Mouse (Mus musculus): ENCODE results near the gene Mcl1. TPM values are rescaled to one million over a fixed set of nuclear protein-coding genes. Genes with fewer than 3 reads are reported as not detected.
"Not testable (repeated sequence)": the region's sequence is repeated elsewhere in the genome, so short reads cannot be mapped to it uniquely, and the experiment has no call there.

Gene Mcl1
- polyA plus RNA-seq, 1 experiment from 2014 or later: 49.0 TPM

DNA sequence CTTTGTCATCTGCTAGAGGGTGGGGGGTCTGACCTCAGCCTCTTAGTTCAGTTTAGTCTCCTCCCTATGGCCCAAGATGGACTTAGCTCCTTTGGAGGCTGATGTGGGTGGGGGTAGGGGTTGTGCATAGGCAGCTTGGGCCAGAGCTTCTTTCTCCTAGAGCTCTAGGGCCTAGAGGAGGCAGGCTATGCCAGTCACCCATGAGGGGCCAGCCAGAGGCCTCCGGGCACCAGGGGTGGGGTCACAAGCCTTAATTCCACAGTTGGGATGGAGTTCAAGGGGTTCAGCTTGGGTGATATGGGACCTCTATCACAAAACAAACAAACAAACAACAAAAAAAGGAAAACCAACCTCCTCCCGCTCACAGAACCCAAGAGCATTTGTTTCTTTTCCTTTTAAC, 27.1 kb downstream of the Mcl1 start:
- Histone ChIP-seq H3K4me2 (ENCODE audit: low read depth, low read length) (no peak overlapping the region), H3K4me3 (ENCODE audit: low read depth, low read length) (no peak overlapping the region), H3K4me1 (ENCODE audit: control insufficient read depth, insufficient read depth, low read length) (peaks cover 8% of the 10 kb centered on the region), H3K27ac (ENCODE audit: low read depth, low read length) (no peak overlapping the region), H3K27me3 (ENCODE audit: control insufficient read depth, insufficient read depth, low read length) (no peaks in the 10 kb centered on the region), H3K9me3 (ENCODE audit: control insufficient read depth, low read length) (no peaks in the 10 kb centered on the region), H3K9ac (replicated peaks; ENCODE audit: low read depth, low read length) (no peak overlapping the region), H3K36me3 (ENCODE audit: control insufficient read depth, insufficient read depth, low read length) (no peaks in the 10 kb centered on the region)
- ATAC-seq (ENCODE audit: low read depth): no peak
- WGBS: 91% methylated on average over 2 of the region's 2 CpGs

DNA sequence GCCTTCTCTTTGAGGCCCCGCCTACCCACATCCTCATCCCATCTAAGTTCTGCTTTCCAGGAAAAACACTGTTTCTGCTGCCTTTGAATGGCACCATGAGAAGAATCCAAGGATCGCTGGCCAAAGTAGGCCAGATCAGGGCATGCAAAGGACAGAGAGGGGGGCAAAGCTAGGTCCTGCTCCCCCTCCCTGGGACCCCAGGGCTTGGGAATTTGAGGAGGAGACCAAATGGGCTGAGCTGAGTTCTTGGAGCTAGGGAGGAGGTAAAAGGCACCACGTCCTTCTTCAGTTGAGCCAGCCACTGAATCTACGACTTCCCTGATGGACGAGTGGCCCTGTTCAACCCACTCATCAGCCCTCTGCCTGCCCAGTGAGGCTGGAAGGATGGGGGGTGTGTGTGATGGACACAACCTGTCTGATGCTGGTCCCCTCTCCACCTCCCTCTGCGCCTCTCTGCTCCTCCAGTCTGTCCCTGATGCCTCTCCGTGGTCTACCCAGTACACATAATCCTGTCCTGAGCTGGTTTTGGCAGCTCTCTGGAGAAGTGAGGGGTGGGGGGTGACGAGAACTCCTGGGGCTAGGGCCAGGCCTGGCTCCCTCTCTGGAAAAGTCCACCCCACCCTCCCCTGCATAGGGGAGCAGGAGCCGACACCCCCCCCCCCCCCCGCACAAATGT, 28.0 kb downstream of the Mcl1 start:
- ATAC-seq (ENCODE audit: low read depth): no peak
- no peak overlapping the region for H3K4me3 ChIP-seq (ENCODE audit: low read depth, low read length)

DNA sequence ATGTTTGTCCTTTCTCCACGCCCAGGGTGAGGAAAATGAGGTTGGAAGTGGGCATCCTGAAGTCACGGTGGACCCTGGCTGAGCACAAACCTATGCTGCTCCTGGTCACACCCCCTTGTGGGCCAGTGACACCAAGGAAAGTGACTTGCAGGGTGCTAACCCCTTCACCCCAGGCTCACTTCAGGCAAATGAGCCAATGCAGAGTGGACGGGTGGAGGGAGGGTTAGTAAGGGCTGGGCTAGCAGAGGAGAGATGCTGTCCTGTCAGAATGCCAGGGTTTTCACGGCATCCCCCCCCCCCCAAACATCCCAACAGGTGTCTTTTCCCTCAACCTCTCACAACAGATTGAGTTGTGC, 28.6 kb downstream of the Mcl1 start:
- Histone ChIP-seq H3K4me2 (ENCODE audit: low read depth, low read length) (peak overlapping the region; percentile 68), H3K9me3 (ENCODE audit: control insufficient read depth, low read length) (no peaks in the 10 kb centered on the region), H3K4me3 (ENCODE audit: low read depth, low read length) (peak overlapping the region; percentile 31), H3K9ac (replicated peaks; ENCODE audit: low read depth, low read length) (0 out of 2 replicates have a peak overlapping the region, but pooled peaks have one; percentile 25), H3K4me1 (ENCODE audit: control insufficient read depth, insufficient read depth, low read length) (peaks cover 8% of the 10 kb centered on the region), H3K36me3 (ENCODE audit: control insufficient read depth, insufficient read depth, low read length) (no peaks in the 10 kb centered on the region), H3K27ac (ENCODE audit: low read depth, low read length) (no peak overlapping the region), H3K27me3 (ENCODE audit: control insufficient read depth, insufficient read depth, low read length) (no peaks in the 10 kb centered on the region)
- ATAC-seq (ENCODE audit: low read depth): no peak
- 26% methylated on average over 4 of the region's 4 CpGs for WGBS

More for the DNA sequence above, 28.0 kb downstream of the Mcl1 start:
- no peak overlapping the region for H3K27ac ChIP-seq (ENCODE audit: low read depth, low read length)
- WGBS: 50% methylated on average over 8 of the region's 10 CpGs
- no peaks in the 10 kb centered on the region for H3K27me3 ChIP-seq (ENCODE audit: control insufficient read depth, insufficient read depth, low read length)
- 0 out of 2 replicates have a peak overlapping the region, but pooled peaks have one; percentile 7 for H3K9ac ChIP-seq (replicated peaks; ENCODE audit: low read depth, low read length)
- no peaks in the 10 kb centered on the region for H3K36me3 ChIP-seq (ENCODE audit: control insufficient read depth, insufficient read depth, low read length)
- H3K9me3 ChIP-seq (ENCODE audit: control insufficient read depth, low read length): no peaks in the 10 kb centered on the region
- peak overlapping the region; percentile 68; the same call in 1 of the 2 replicates for H3K4me2 ChIP-seq (ENCODE audit: low read depth, low read length)
- H3K4me1 ChIP-seq (ENCODE audit: control insufficient read depth, insufficient read depth, low read length): peaks cover 8% of the 10 kb centered on the region

DNA sequence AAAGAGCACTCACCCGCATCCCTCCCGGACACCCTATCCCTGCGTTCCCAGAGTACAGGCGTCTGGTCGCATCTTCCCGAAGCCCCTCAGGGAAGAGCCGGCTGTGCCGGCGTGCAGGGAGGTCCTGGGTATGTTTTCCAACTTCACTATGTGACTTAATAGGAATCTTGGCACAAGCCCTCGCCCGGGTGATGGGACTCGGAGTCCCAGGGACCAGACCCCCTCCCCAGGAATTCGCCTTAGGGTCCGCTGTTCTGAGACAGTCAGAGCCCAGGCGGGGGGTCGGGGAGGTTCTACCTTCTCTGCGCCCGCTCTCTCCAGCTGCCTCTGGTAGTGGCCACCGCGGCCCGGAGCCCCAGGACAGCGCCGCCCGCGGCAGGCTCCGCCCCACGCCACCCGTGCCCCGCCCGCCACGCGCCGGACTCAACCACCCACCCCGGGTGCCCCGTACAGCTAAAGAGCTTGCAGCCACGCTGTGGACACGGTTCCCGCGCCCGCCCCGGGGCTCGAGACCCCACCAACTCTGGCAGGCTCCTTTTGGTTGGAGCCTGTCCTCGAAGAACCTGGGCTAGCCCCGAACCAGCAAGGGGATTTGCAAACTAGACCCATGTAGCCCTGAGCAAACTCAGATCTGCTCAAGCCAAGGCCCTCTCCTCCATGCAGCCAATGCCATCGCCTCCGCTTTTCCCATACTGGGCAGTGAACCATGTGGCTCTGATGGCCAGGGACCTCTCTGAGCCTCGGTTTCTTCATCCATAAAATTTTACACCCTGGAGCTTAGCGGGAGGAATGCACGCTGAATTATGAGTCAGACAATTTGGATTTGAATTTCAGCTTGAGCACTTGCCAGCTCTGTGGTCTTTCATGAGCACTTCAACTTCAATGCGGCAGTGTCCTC, 29.2 kb downstream of the Mcl1 start, which contains the start of gene Adamtsl4:
Adamtsl4 (minus strand) TSS at position 394 of the 898 bp plus-strand sequence.
- H3K9me3 ChIP-seq (ENCODE audit: control insufficient read depth, low read length): no peaks in the 10 kb centered on the region
- peak within 1 kb of the TSS; percentile 31 for H3K4me3 ChIP-seq (ENCODE audit: low read depth, low read length)
- no peaks in the 10 kb centered on the region for H3K36me3 ChIP-seq (ENCODE audit: control insufficient read depth, insufficient read depth, low read length)
- 0 out of 2 replicates have a peak within 1 kb of the TSS, but pooled peaks have one; percentile 7 for H3K27ac ChIP-seq (ENCODE audit: low read depth, low read length)
- peak; percentile 68 for ATAC-seq (ENCODE audit: low read depth)
- 4% methylated on average over 45 of the region's 50 CpGs for WGBS
- no peaks in the 10 kb centered on the region for H3K27me3 ChIP-seq (ENCODE audit: control insufficient read depth, insufficient read depth, low read length)
- 0 out of 2 replicates have a peak within 1 kb of the TSS, but pooled peaks have one; percentile 25 for H3K9ac ChIP-seq (replicated peaks; ENCODE audit: low read depth, low read length)
- H3K4me2 ChIP-seq (ENCODE audit: low read depth, low read length): peak within 1 kb of the TSS; percentile 68
- peaks cover 8% of the 10 kb centered on the region for H3K4me1 ChIP-seq (ENCODE audit: control insufficient read depth, insufficient read depth, low read length)

DNA sequence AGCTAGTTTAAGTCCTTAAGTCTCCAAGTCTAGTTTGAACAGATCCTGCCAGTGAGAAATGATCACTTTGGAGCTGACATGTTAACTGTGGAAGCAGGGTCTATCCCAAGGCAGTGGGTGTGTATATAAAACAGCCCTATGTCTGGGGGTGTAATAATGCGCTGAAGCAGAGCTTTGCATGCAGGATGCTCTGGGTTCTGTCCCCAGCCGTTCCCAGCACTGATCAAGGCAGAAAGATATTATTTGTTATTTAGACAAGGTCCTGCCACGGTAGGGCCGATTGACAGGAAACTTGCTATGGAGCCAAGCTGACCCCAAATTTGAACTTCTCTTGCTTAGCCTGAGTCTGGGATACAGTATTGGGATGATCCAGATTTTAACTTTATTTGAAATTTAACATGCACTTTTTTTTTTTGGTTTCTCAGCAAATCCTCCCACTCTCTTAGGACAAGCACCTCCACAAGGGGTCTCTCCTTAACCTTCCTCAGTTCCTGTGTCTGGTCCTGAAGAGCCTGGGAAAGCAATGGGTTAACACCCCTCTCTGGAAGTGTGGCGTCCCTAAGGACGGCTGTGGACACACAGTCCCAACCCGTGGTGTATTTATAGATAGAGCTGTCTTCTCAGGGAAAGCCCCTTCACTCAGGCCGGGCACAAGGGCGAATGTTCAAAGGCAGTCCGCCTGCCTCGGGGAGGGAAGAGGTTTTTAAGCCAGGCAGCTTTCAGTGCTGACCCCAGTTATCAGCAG, 30.8 kb downstream of the Mcl1 start:
- no peak for ATAC-seq (ENCODE audit: low read depth)
- H3K27me3 ChIP-seq (ENCODE audit: control insufficient read depth, insufficient read depth, low read length): no peaks in the 10 kb centered on the region
- H3K4me2 ChIP-seq (ENCODE audit: low read depth, low read length): no peak overlapping the region
- peaks cover 8% of the 10 kb centered on the region for H3K4me1 ChIP-seq (ENCODE audit: control insufficient read depth, insufficient read depth, low read length)
- H3K4me3 ChIP-seq (ENCODE audit: low read depth, low read length): no peak overlapping the region
- no peaks in the 10 kb centered on the region for H3K9me3 ChIP-seq (ENCODE audit: control insufficient read depth, low read length)
- H3K36me3 ChIP-seq (ENCODE audit: control insufficient read depth, insufficient read depth, low read length): no peaks in the 10 kb centered on the region
- H3K27ac ChIP-seq (ENCODE audit: low read depth, low read length): no peak overlapping the region
- H3K9ac ChIP-seq (replicated peaks; ENCODE audit: low read depth, low read length): no peak overlapping the region
- 40% methylated on average over 11 of the region's 11 CpGs for WGBS

DNA sequence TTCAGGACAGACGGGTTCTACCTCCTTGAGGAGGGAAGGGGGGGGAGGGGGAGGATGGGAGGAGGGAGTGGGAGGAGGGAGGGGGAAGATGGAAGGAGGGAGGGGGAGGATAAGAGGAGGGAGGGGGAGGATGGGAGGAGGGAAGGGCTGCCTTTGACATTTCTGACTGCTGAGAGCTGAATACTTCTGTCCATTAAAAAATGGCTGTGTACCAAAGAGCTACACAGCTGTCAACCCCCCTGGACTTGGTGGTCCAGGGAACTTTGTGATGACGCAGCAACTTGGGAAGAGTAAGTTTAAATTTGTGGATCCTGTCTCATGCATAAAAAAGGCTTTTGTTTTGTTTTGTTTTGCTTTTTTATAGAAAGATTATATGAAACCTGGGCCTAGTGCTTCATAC, 31.4 kb downstream of the Mcl1 start:
- H3K27me3 ChIP-seq (ENCODE audit: control insufficient read depth, insufficient read depth, low read length): no peaks in the 10 kb centered on the region
- no peak overlapping the region for H3K9ac ChIP-seq (replicated peaks; ENCODE audit: low read depth, low read length)
- H3K4me3 ChIP-seq (ENCODE audit: low read depth, low read length): no peak overlapping the region
- H3K36me3 ChIP-seq (ENCODE audit: control insufficient read depth, insufficient read depth, low read length): no peaks in the 10 kb centered on the region
- no peaks in the 10 kb centered on the region for H3K9me3 ChIP-seq (ENCODE audit: control insufficient read depth, low read length)
- no peak overlapping the region for H3K27ac ChIP-seq (ENCODE audit: low read depth, low read length)
- peaks cover 8% of the 10 kb centered on the region for H3K4me1 ChIP-seq (ENCODE audit: control insufficient read depth, insufficient read depth, low read length)
- no peak overlapping the region for H3K4me2 ChIP-seq (ENCODE audit: low read depth, low read length)
- 46% methylated on average over 2 of the region's 2 CpGs for WGBS
- ATAC-seq (ENCODE audit: low read depth): no peak

DNA sequence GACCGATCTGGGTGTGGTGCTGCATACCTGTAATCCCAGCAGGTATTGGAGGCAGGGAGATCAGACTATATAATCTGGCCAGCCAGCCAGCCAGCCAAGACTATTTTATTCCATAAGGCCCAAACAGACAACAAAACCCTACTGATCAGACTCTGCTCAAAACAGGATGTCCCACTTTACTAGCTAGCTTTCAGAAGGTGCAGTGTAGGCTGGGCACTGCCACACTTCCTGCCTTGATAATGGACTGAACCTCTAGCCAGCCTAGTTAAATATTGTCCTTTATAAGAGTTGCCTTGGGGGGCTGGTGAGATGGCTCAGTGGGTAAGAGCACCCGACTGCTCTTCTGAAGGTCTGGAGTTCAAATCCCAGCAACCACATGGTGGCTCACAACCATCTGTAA, 32.0 kb downstream of the Mcl1 start:
- not testable (repeated sequence) for H3K27me3 ChIP-seq (ENCODE audit: control insufficient read depth, insufficient read depth, low read length); H3K36me3 ChIP-seq (ENCODE audit: control insufficient read depth, insufficient read depth, low read length); H3K4me2 ChIP-seq (ENCODE audit: low read depth, low read length); H3K4me1 ChIP-seq (ENCODE audit: control insufficient read depth, insufficient read depth, low read length); H3K27ac ChIP-seq (ENCODE audit: low read depth, low read length); H3K9ac ChIP-seq (replicated peaks; ENCODE audit: low read depth, low read length); H3K4me3 ChIP-seq (ENCODE audit: low read depth, low read length); H3K9me3 ChIP-seq (ENCODE audit: control insufficient read depth, low read length); ATAC-seq (ENCODE audit: low read depth)
- 96% methylated on average over 2 of the region's 2 CpGs for WGBS

DNA sequence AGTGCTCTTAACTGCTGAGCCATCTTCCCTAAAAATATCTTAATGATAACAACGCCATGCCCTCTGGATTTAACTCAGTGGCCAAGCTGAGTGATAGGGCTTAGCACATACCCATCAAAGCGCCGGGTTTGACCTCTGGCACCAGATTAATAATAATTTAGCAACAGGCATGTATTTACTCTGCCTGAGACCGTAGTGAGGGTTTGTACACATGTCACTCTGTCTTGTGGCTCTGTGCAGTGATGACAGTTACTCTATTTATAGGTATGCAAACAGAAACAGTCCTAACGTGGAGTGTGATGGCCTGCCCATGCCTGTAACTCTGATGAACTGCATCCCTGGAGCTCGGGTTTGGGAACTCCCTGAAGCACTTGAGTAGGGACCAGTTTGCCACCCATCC, 34.1 kb downstream of the Mcl1 start:
- ATAC-seq (ENCODE audit: low read depth): no peak
- no peak overlapping the region for H3K27ac ChIP-seq (ENCODE audit: low read depth, low read length)
- H3K4me1 ChIP-seq (ENCODE audit: control insufficient read depth, insufficient read depth, low read length): peaks cover 3% of the 10 kb centered on the region
- WGBS: 85% methylated on average over 6 of the region's 6 CpGs
- H3K4me2 ChIP-seq (ENCODE audit: low read depth, low read length): no peak overlapping the region
- no peaks in the 10 kb centered on the region for H3K36me3 ChIP-seq (ENCODE audit: control insufficient read depth, insufficient read depth, low read length)
- no peak overlapping the region for H3K4me3 ChIP-seq (ENCODE audit: low read depth, low read length)
- H3K27me3 ChIP-seq (ENCODE audit: control insufficient read depth, insufficient read depth, low read length): no peaks in the 10 kb centered on the region
- H3K9me3 ChIP-seq (ENCODE audit: control insufficient read depth, low read length): no peaks in the 10 kb centered on the region
- H3K9ac ChIP-seq (replicated peaks; ENCODE audit: low read depth, low read length): no peak overlapping the region

All from neural tube, embryonic 14.5 days (tissue).